Mouse (Mus musculus) cortical plate, adult 2 months (tissue): Measurements from ENCODE around the gene Sin3b. TPM values are rescaled to one million over a fixed set of nuclear protein-coding genes. Genes with fewer than 3 reads are reported as not detected.

Experiments used
- H3K27ac ChIP-seq: fragments of 200-500 bp; 2 replicates; pipeline ENCODE4 v1.5.1; 2012; ENCODE audit warnings: low read length, control low read depth, inconsistent platforms; ENCODE audit not compliant: insufficient read depth
- H3K4me1 ChIP-seq: fragments of 200-500 bp; 2 replicates; pipeline ENCODE4 v1.6.1; 2011; ENCODE audit warnings: low read length; ENCODE audit not compliant: control insufficient read depth, insufficient read depth
- H3K4me3 ChIP-seq: fragments of 200-500 bp; 2 replicates; pipeline ENCODE4 v1.5.1; 2011; ENCODE audit warnings: mild to moderate bottlenecking, low read length, control low read depth; ENCODE audit not compliant: insufficient read depth
- CTCF ChIP-seq: fragments of 200-500 bp; IDR thresholded peaks from 2 replicates; pipeline ENCODE4 v1.5.1; 2011; ENCODE audit warnings: mild to moderate bottlenecking, control low read depth, low read length; ENCODE audit not compliant: insufficient read depth; ENCODE audit errors: extremely low read depth
- POLR2A ChIP-seq: fragments of 200-500 bp; IDR thresholded peaks from 2 replicates; pipeline ENCODE4 v1.6.1; 2011; ENCODE audit warnings: mild to moderate bottlenecking, low read length, control low read depth; ENCODE audit not compliant: insufficient read depth; ENCODE audit errors: extremely low read depth
- polyA plus RNA-seq: library from polyadenylated mRNA; depleted of rRNA; stranded (reverse); fragments of >200 nt; gene quantifications from 2 replicates; pipeline ENCODE4 v1.2.3, GENCODE M21; 2012; rRNA removed

The Sin3b gene
- polyA plus RNA-seq, 1 experiment = 114 TPM

- Histone ChIP-seq H3K4me1 (no peaks in the 10 kb centered on the region), H3K4me3 (no peak overlapping the region), H3K27ac (no peak overlapping the region)
- TF ChIP-seq CTCF (no peak), POLR2A (no peak)
Measured at GRCm38 (mm10) chr8:72762306-72762705, 39.2 kb downstream of the Sin3b start.

GRCm38 (mm10) chr8:72765696-72766095, 42.6 kb downstream of the Sin3b start:
- H3K27ac ChIP-seq = no peak overlapping the region
- H3K4me3 ChIP-seq = no peak overlapping the region
- no peaks in the 10 kb centered on the region for H3K4me1 ChIP-seq
- no peak for TF ChIP-seq POLR2A

- TF ChIP-seq CTCF (no peak), POLR2A (no peak)
- H3K27ac ChIP-seq = no peak overlapping the region
- no peaks in the 10 kb centered on the region for H3K4me1 ChIP-seq
- H3K4me3 ChIP-seq = no peak overlapping the region
Measured at GRCm38 (mm10) chr8:72766777-72767176, 43.7 kb downstream of the Sin3b start.

- TF ChIP-seq POLR2A = no peak
- no peak for TF ChIP-seq CTCF
- Histone ChIP-seq H3K4me3 (no peak overlapping the region), H3K4me1 (no peaks in the 10 kb centered on the region), H3K27ac (no peak overlapping the region)
Measured at GRCm38 (mm10) chr8:72777797-72778196, 54.7 kb downstream of the Sin3b start.

GRCm38 (mm10) chr8:72780644-72781043, 57.6 kb downstream of the Sin3b start:
- Histone ChIP-seq H3K4me1 (no peaks in the 10 kb centered on the region), H3K27ac (no peak overlapping the region), H3K4me3 (no peak overlapping the region)
- no peak for TF ChIP-seq POLR2A
- no peak for TF ChIP-seq CTCF

- TF ChIP-seq POLR2A (no peak), CTCF (no peak)
- H3K4me3 ChIP-seq = no peak overlapping the region
- no peaks in the 10 kb centered on the region for H3K4me1 ChIP-seq
- no peak overlapping the region for H3K27ac ChIP-seq
Measured at GRCm38 (mm10) chr8:72801583-72801982, 78.5 kb downstream of the Sin3b start.

Other genes starting within 250 kb of the Sin3b start
- 44.0 and 47.3 TPM in 2 replicates for gene Cherp, start 248.1 kb upstream of the Sin3b start, polyA plus RNA-seq
- 35.9 and 37.0 TPM in 2 replicates for gene Slc35e1, start 230.7 kb upstream of the Sin3b start, polyA plus RNA-seq
- gene Med26, start 175.0 kb upstream of the Sin3b start, polyA plus RNA-seq = 7.7 and 8.3 TPM in 2 replicates
- 88.6 and 89.2 TPM in 2 replicates for gene Smim7, start 152.2 kb upstream of the Sin3b start, polyA plus RNA-seq
- gene Tmem38a, start 151.2 kb upstream of the Sin3b start, polyA plus RNA-seq = 171 and 175 TPM in 2 replicates
- 17.7 and 19.2 TPM in 2 replicates for gene Nwd1, start 76.6 kb upstream of the Sin3b start, polyA plus RNA-seq
- 0.23 and 0.38 TPM in 2 replicates for gene F2rl3, start 38.6 kb downstream of the Sin3b start, polyA plus RNA-seq